ENCODE assay signal across 11 mouse cellular contexts in the genomic region with DNA sequence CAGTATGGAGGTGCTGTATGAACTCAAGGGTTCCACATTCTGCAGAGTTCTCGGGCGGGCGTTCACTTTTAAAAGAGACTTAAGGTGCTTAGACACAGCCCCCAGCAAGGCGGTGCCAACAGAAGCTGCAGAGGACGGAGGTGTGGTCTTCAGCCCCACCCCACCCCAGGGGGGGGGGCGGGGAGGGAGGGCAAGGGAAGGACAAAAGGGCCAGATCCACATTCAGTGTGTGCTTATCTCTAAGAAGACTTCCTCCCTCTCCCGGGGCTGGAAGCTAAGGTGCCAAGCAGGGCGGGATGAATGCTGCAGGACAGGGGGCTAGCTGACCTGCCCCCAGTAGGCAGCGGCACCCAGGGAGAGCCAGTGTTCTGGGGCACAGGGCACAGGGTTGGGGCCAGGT. TPM values are rescaled to one million over a fixed set of nuclear protein-coding genes. Genes with fewer than 3 reads are reported as not detected.
DNase-seq lines count a peak whose midpoint lies in the region; ATAC-seq and TF ChIP-seq lines count a peak whose summit lies in the region.
"Had no signal": no experiment of that assay in that cellular context is flagged by ENCODE, and none has a peak within 500 bp of the region (broad histone marks: within the 10 kb centered on the region; RNA-seq: fewer than 3 reads in every experiment).

No protein-coding gene starts in this region.

- H3K27me3 ChIP-seq in heart, postnatal 0 days (ENCODE audit: control insufficient read depth, insufficient read depth, low read length) = no peaks in the 10 kb centered on the region
- H3K27me3 ChIP-seq: kidney, embryonic 15.5 days had no signal

- no peak overlapping the region for H3K27ac ChIP-seq in heart, postnatal 0 days (ENCODE audit: low read depth)
- H3K27ac ChIP-seq: kidney, embryonic 15.5 days had no signal

- TF ChIP-seq CTCF in heart, postnatal 0 days (IDR thresholded peaks at IDR 0.05; ENCODE audit: low read depth) = no peak

- no peaks in the 10 kb centered on the region for H3K9me3 ChIP-seq in heart, postnatal 0 days (replicated peaks; ENCODE audit: control insufficient read depth, low read length)
- H3K9me3 ChIP-seq: kidney, embryonic 15.5 days had no signal

- H3K36me3 ChIP-seq in heart, postnatal 0 days (replicated peaks; ENCODE audit: control insufficient read depth, insufficient read depth, low read length) = peaks cover 65% of the 10 kb centered on the region

- ATAC-seq in heart, postnatal 0 days (ENCODE audit: insufficient read depth, low read depth) = peak; percentile 49

- 16% methylated on average over 8 of the region's 9 CpGs for WGBS in heart, postnatal 0 days

- no peak overlapping the region for H3K9ac ChIP-seq in heart, postnatal 0 days (replicated peaks; ENCODE audit: low read depth, low read length)
- H3K9ac ChIP-seq: kidney, embryonic 15.5 days had no signal

- H3K4me2 ChIP-seq in heart, postnatal 0 days (ENCODE audit: low read depth, low read length) = no peak overlapping the region
- H3K4me2 ChIP-seq: kidney, embryonic 15.5 days had no signal

- no peaks in the 10 kb centered on the region for H3K4me1 ChIP-seq in heart, postnatal 0 days (ENCODE audit: control insufficient read depth, insufficient read depth)
- H3K4me1 ChIP-seq: kidney, embryonic 15.5 days had no signal

- H3K4me3 ChIP-seq in heart, postnatal 0 days (ENCODE audit: low read depth, low read length) = no peak overlapping the region
- H3K4me3 ChIP-seq: kidney, embryonic 15.5 days had no signal

- TF ChIP-seq EP300 in heart, postnatal 0 days (IDR thresholded peaks at IDR 0.05; ENCODE audit: low read depth) = no peak

- peak; percentile 17 to 51 for DNase-seq in adrenal gland, postnatal 36 days
- DNase-seq in adrenal gland, adult (ENCODE audit: inconsistent age in 2 of 2, low spot score in 1 of 2) = no peak
- peak; percentile 64 for DNase-seq in MN1 (ENCODE audit: low spot score)
- peak; percentile 23 for DNase-seq in heart, postnatal 0 days (ENCODE audit: low spot score)
- peak; percentile 19 for DNase-seq in lung, postnatal 14 days
- no peak for DNase-seq in spleen, postnatal 4 days (ENCODE audit: low spot score in 2 of 2)
- no peak for DNase-seq in frontal cortex, postnatal 14 days (ENCODE audit: low spot score in 2 of 2)
- no peak for DNase-seq in kidney, adult 8-10 months
- DNase-seq: left cerebral cortex, postnatal 4 days; right cerebral cortex, postnatal 4 days had no signal

RNA-seq across cellular contexts. Expression of gene Trappc10, which starts 28.5 kb away (rescaled TPM):
- total RNA-seq in adrenal gland, postnatal 36 days (2021) = 10 to 100 TPM; 50.7 to 53.6 TPM
- total RNA-seq in heart, postnatal 0 days (2014; rRNA removed; ENCODE audit: low replicate concordance) = 51.0 and 53.3 TPM in 2 replicates
- polyA plus RNA-seq in heart, postnatal 0 days (2015; fragmentation: Nextera tagmentation; extraction: Ambion mirVana) = 13.2 and 13.6 TPM in 2 replicates

Comparison
In these comparisons a context has a peak if more than half of its experiments do, and no peak if none do; other contexts are left out.
1. DNase-seq: peak in adrenal gland, postnatal 36 days (2 of 2), MN1 (single experiment), heart, postnatal 0 days (single experiment) and lung, postnatal 14 days (single experiment); none in adrenal gland, adult (0 of 2), spleen, postnatal 4 days (0 of 2), frontal cortex, postnatal 14 days (0 of 2) and kidney, adult 8-10 months (0 of 2).